Mouse (Mus musculus) CH12.LX (cell line): ENCODE measurements at regions not wholly inside any gene's neighbourhood (a gene's known extent, or its start where the extent isn't known, plus 50 kb on each side); places are given as distances from the start of the nearest gene placed in this dataset.

Source experiments
- CHD2 ChIP-seq: IDR thresholded peaks from 2 replicates; pipeline ENCODE4 v1.6.1; 2011; ENCODE audit warnings: low read length, improper control_type of control experiment
- CTCF ChIP-seq, 2 experiments: IDR thresholded peaks in 1 of 2; conservative IDR thresholded peaks in 1 of 2; 2 replicates each; pipeline ENCODE4 v1.5.1; 2011 to 2012; ENCODE audit warnings: low read depth in 2 of 2, low read length in 2 of 2, improper control_type of control experiment in 1 of 2, inconsistent platforms in 1 of 2, mild to moderate bottlenecking in 1 of 2, moderate library complexity in 1 of 2
- HCFC1 ChIP-seq: IDR thresholded peaks from 2 replicates; pipeline ENCODE4 v1.6.1; 2012; ENCODE audit warnings: low read depth, mild to moderate bottlenecking, inconsistent platforms, low read length, improper control_type of control experiment

GRCm38 (mm10) chr5:80659530-80659929 lies 360.4 kb upstream of the Adgrl3 start:
- TF ChIP-seq CHD2 (no peak), CTCF (conservative IDR thresholded peaks at IDR 0.05 in 1 of 2, IDR thresholded peaks at IDR 0.05 in 1 of 2; ENCODE audit: low read depth in 2 of 2, low read length in 2 of 2) (no peak), HCFC1 (no peak)
